Mouse (Mus musculus) megakaryocyte, embryonic 14.5 days (primary cell): Measurements from ENCODE around the gene Ccdc50.

Experiments used
- FLI1 ChIP-seq: IDR thresholded peaks from 2 replicates; pipeline ENCODE4 v1.6.1; 2012; ENCODE audit warnings: low read length, inconsistent platforms, mixed read lengths
- GATA1 ChIP-seq: IDR thresholded peaks from 3 replicates; pipeline ENCODE4 v1.6.1; 2012; ENCODE audit warnings: mixed read lengths, low read length, inconsistent platforms, borderline replicate concordance

DNA sequence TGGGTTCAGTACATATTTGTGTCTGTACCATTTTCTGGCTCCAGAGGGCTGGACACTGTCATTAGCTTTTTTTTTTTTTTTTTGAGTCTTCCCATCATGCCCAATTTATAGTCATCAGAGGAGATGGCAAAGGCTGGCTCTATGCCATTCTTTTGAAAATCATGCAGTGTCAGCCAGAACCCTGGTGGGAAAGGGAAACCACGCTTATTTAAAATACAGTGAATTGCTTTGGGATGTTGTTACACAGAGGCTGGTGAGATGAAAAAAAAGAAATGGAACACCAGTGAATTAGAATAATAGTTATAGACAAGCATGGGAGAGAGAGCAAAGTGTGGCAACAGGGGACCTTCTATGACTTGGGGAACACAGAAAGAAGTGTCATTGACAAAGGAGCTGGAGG lies 95.2 kb downstream of the Ccdc50 start:
- no peak for TF ChIP-seq GATA1
- TF ChIP-seq FLI1 = no peak
